Mouse (Mus musculus) embryonic facial prominence, embryonic 11.5 days (tissue): ENCODE data around the gene Eras. TPM values are rescaled to one million over a fixed set of nuclear protein-coding genes. Genes with fewer than 3 reads are reported as not detected.
A peak's percentile ranks its signal among the peaks of the same experiment; 100 is the strongest.

Source experiments
- ATAC-seq: fragments of 200-750 bp; cut with Nextera tagmentation; replicated peaks from 2 replicates; pipeline ENCODE4 v1.8.0; 2017; ENCODE audit warnings: low read depth; ENCODE audit not compliant: insufficient number of reproducible peaks, low FRiP score, low TSS enrichment
- DNase-seq: peaks from one replicate; pipeline ENCODE4 v3.0.0-alpha.2; 2015; ENCODE audit warnings: low spot score
- H3K27ac ChIP-seq: fragments of 300-500 bp; sonication (generic); replicated peaks from 2 replicates; pipeline ENCODE4 v1.5.1; 2014; ENCODE audit warnings: mild to moderate bottlenecking, low read depth, low read length, control low read depth
- H3K27me3 ChIP-seq: fragments of 300-500 bp; sonication (generic); 2 replicates; pipeline ENCODE4 v1.6.1; 2014; ENCODE audit warnings: mild to moderate bottlenecking, low read length, moderate library complexity, mixed read lengths; ENCODE audit not compliant: control insufficient read depth, insufficient read depth
- H3K36me3 ChIP-seq: fragments of 300-500 bp; sonication (generic); replicated peaks from 2 replicates; pipeline ENCODE4 v1.6.1; 2014; ENCODE audit warnings: low read depth, mild to moderate bottlenecking, low read length, moderate library complexity, mixed read lengths; ENCODE audit not compliant: control insufficient read depth, insufficient read depth
- H3K4me1 ChIP-seq: fragments of 300-500 bp; sonication (generic); 2 replicates; pipeline ENCODE4 v1.6.1; 2014; ENCODE audit warnings: low read length, mixed read lengths; ENCODE audit not compliant: control insufficient read depth, insufficient read depth
- H3K4me2 ChIP-seq: fragments of 300-500 bp; sonication (generic); 2 replicates; pipeline ENCODE4 v1.6.1; 2014; ENCODE audit warnings: low read depth, mild to moderate bottlenecking, control low read depth, low read length, moderate library complexity
- H3K4me3 ChIP-seq: fragments of 300-500 bp; sonication (generic); 2 replicates; pipeline ENCODE4 v1.5.1; 2014; ENCODE audit warnings: low read depth, low read length, control low read depth
- H3K9ac ChIP-seq: fragments of 300-500 bp; sonication (generic); replicated peaks from 2 replicates; pipeline ENCODE4 v1.6.1; 2014; ENCODE audit warnings: mild to moderate bottlenecking, control low read depth, low read length
- H3K9me3 ChIP-seq: fragments of 300-500 bp; sonication (generic); replicated peaks from 2 replicates; pipeline ENCODE4 v1.6.1; 2016; ENCODE audit warnings: mild to moderate bottlenecking, low read length, inconsistent platforms, mixed read lengths; ENCODE audit not compliant: control insufficient read depth
- WGBS: fragments of 180-500 bp; shearing (Covaris S2); extraction: QIAGEN DNeasy Blood & Tissue Kit; methylation state at CpG from one replicate; pipeline ENCODE4 v1.1.7; 2014; 5-methylcytosine and 5-hydroxymethylcytosine counted together
- polyA plus RNA-seq: library from polyadenylated mRNA; unstranded; fragments of >200 nt; fragmentation: Nextera tagmentation; extraction: Ambion mirVana; gene quantifications from 2 replicates; pipeline ENCODE4 v1.2.1, GENCODE M21; 2014

Eras gene
- polyA plus RNA-seq, 1 experiment from 2014 or later: not detected

GRCm38 (mm10) chrX:7904441-7904840, 24.0 kb downstream of the Eras start:
- Histone ChIP-seq H3K9ac (no peak overlapping the region), H3K36me3 (no peaks in the 10 kb centered on the region), H3K27ac (no peak overlapping the region), H3K4me2 (no peak overlapping the region), H3K4me3 (no peak overlapping the region), H3K27me3 (no peaks in the 10 kb centered on the region), H3K9me3 (no peaks in the 10 kb centered on the region), H3K4me1 (no peaks in the 10 kb centered on the region)
- WGBS: 94% methylated on average over 5 of the region's 5 CpGs
- no peak for DNase-seq
- no peak for ATAC-seq

- Histone ChIP-seq H3K4me3 (peak within 1 kb of the TSS; percentile 48), H3K27ac (0 out of 2 replicates have a peak within 1 kb of the TSS, but pooled peaks have one; percentile 31), H3K4me1 (no peaks in the 10 kb centered on the region), H3K9ac (peak within 1 kb of the TSS; percentile 61), H3K9me3 (no peaks in the 10 kb centered on the region), H3K36me3 (no peaks in the 10 kb centered on the region), H3K27me3 (no peaks in the 10 kb centered on the region), H3K4me2 (peak within 1 kb of the TSS; percentile 41)
- 18% methylated on average over 55 of the region's 62 CpGs for WGBS
- ATAC-seq (peak; percentile 98), DNase-seq (peak; percentile 90)
Measured at GRCm38 (mm10) chrX:7898880-7899874, 29.2 kb downstream of the Eras start, which contains the start of the genes Pqbp1 and Timm17b. Gene Pqbp1, minus strand, starts transcription at chrX:7899269. Gene Timm17b, plus strand, starts transcription at chrX:7899357.

- ATAC-seq: no peak
- Histone ChIP-seq H3K9ac (peak overlapping the region; percentile 44), H3K4me2 (peak overlapping the region; percentile 41), H3K9me3 (no peaks in the 10 kb centered on the region), H3K4me3 (peak overlapping the region; percentile 48), H3K27me3 (no peaks in the 10 kb centered on the region), H3K36me3 (no peaks in the 10 kb centered on the region), H3K4me1 (no peaks in the 10 kb centered on the region), H3K27ac (no peak overlapping the region)
- 25% methylated on average over 12 of the region's 13 CpGs for WGBS
- no peak for DNase-seq
Measured at GRCm38 (mm10) chrX:7898211-7898610, 30.2 kb downstream of the Eras start.

- Histone ChIP-seq H3K27ac (peak within 1 kb of the TSS; percentile 17; the same call in 1 of the 2 replicates), H3K9ac (peak within 1 kb of the TSS; percentile 1), H3K4me2 (peak within 1 kb of the TSS; percentile 44), H3K27me3 (no peaks in the 10 kb centered on the region), H3K36me3 (no peaks in the 10 kb centered on the region), H3K9me3 (no peaks in the 10 kb centered on the region), H3K4me1 (no peaks in the 10 kb centered on the region), H3K4me3 (peak within 1 kb of the TSS; percentile 47)
- peak; percentile 85 for ATAC-seq
- WGBS: 21% methylated on average over 49 of the region's 49 CpGs
- DNase-seq: peak; percentile 81
Measured at GRCm38 (mm10) chrX:7883841-7884567, 44.4 kb downstream of the Eras start, which contains the start of gene Slc35a2. Gene Slc35a2, plus strand, starts transcription at chrX:7884028.

GRCm38 (mm10) chrX:7879819-7880218, 48.6 kb downstream of the Eras start:
- H3K9me3 ChIP-seq: no peaks in the 10 kb centered on the region
- 0 out of 2 replicates have a peak, but pooled peaks have one; percentile 31 for ATAC-seq
- peak overlapping the region; percentile 21; the same call in 1 of the 2 replicates for H3K4me2 ChIP-seq
- no peaks in the 10 kb centered on the region for H3K27me3 ChIP-seq
- H3K9ac ChIP-seq: no peak overlapping the region
- no peaks in the 10 kb centered on the region for H3K4me1 ChIP-seq
- no peak overlapping the region for H3K27ac ChIP-seq
- no peaks in the 10 kb centered on the region for H3K36me3 ChIP-seq
- 11% methylated on average over 11 of the region's 11 CpGs for WGBS
- peak; percentile 78 for DNase-seq
- no peak overlapping the region for H3K4me3 ChIP-seq

- H3K27me3 ChIP-seq: no peaks in the 10 kb centered on the region
- H3K4me3 ChIP-seq: peak overlapping the region; percentile 34
- DNase-seq: no peak
- H3K36me3 ChIP-seq: no peaks in the 10 kb centered on the region
- peak; percentile 31 for ATAC-seq
- H3K4me2 ChIP-seq: peak overlapping the region; percentile 76
- WGBS: 16% methylated on average over 21 of the region's 21 CpGs
- H3K9ac ChIP-seq: peak overlapping the region; percentile 43; the same call in 1 of the 2 replicates
- no peaks in the 10 kb centered on the region for H3K9me3 ChIP-seq
- no peaks in the 10 kb centered on the region for H3K4me1 ChIP-seq
- H3K27ac ChIP-seq: no peak overlapping the region
Measured at GRCm38 (mm10) chrX:7878495-7878894, 49.9 kb downstream of the Eras start.

- Histone ChIP-seq H3K4me1 (no peaks in the 10 kb centered on the region), H3K4me2 (peak within 1 kb of the TSS; percentile 76), H3K9ac (peak within 1 kb of the TSS; percentile 43; the same call in 1 of the 2 replicates), H3K4me3 (peak within 1 kb of the TSS; percentile 34), H3K27ac (no peak within 1 kb of the TSS), H3K36me3 (no peaks in the 10 kb centered on the region), H3K27me3 (no peaks in the 10 kb centered on the region), H3K9me3 (no peaks in the 10 kb centered on the region)
- ATAC-seq (peak; percentile 83), DNase-seq (peak; percentile 80)
- WGBS: 24% methylated on average over 34 of the region's 38 CpGs
Measured at GRCm38 (mm10) chrX:7878007-7878419, 50.4 kb downstream of the Eras start, which contains the start of gene Pim2. Gene Pim2, plus strand, starts transcription at chrX:7878262.
